Mouse (Mus musculus): ENCODE measurements around the gene Irx6.

DNA sequence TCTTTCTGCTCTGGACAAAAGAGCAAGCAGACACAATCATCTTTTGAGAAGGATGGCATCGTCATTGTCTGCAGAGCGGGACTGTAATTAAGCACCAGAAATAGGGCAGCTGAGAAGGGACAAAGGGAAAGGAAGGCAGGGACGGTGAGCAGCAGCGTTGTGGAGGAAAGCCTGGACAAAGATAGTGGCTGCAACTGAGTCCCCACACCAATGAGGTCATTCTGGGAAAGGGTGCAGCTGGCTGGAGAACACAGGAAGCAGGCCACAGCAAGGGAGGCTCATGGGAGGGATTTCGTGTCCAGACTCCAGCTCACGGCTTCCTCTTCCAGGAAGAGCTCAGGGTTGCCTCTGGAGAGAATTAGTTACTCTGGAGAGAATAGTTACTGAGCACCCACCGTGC lies 49.9 kb downstream of the Irx6 start:
- TF ChIP-seq ZC3H11A (IDR thresholded peaks at IDR 0.05; ENCODE audit: low read depth, low read length): no peak
- TF ChIP-seq POLR2A (IDR thresholded peaks at IDR 0.05; ENCODE audit: control insufficient read depth in 1 of 2, insufficient read depth in 1 of 2, low read depth in 1 of 2, low read length in 2 of 2, poor library complexity in 1 of 2): no peak
